Mouse (Mus musculus) MEL-GATA-1-ER (cell line): Measurements from ENCODE around the gene Dnm3.

Source experiments
- DNase-seq: peaks from one replicate; pipeline ENCODE4 v3.0.0-alpha.2; 2012; ENCODE audit warnings: low read depth; ENCODE audit errors: extremely low read depth

Gene Dnm3

DNA sequence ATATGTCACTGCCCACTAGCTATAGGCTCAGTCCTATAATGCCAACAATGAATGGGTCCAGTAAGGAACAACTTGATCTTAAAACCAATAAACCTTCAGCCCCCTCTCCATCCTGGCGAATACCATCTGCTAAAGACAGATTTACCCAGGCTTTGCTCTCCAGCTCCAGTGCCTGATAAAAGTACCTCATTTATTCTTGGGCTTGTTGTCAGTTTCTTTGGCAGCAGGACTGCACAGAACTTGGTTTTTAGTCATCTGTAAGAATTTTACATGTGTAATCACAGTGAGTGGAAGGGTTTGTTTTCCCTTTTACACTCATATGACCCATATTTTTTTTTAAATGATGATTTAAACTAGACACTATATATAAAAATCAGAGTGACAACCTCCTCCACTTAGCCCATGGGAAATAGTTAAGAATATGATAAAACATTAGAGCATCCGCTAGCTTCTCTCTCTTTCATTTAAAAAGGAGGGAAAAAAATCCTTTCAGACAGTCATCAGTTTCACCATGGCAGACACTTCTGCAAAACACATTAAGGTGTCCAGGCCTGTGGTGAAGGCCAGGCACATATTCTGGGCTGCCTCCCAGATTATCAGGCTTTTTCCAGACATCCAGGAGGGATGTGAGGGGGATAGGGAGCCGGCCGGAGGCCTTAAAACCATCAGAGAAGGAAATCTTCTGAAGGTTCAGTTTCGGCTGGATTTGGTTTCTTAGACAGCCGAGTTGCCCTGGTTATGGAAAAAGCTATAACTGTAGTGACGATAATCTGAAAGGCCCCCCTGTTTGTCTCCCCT, 313.9 kb downstream of the Dnm3 start:
- DNase-seq = no peak

DNA sequence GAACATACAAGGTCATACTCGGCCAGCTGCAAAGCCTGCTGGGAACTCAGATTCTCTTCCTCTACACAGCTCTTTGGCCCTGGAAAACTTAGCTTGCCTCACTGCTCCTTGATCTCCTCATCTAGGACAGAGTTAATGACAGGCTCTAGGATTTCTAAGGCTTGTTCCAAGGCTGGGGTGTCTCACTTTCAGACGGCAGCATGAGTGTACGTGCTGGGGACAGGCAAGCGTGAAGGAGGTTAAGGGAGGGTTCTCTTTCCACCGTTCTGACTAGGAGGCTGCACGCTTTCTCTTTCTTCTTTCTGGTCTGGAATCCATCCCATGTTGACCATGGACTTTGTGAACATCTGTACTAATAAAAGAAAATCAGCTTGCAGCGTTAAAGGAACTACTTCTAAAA, 315.2 kb downstream of the Dnm3 start:
- DNase-seq = no peak

DNA sequence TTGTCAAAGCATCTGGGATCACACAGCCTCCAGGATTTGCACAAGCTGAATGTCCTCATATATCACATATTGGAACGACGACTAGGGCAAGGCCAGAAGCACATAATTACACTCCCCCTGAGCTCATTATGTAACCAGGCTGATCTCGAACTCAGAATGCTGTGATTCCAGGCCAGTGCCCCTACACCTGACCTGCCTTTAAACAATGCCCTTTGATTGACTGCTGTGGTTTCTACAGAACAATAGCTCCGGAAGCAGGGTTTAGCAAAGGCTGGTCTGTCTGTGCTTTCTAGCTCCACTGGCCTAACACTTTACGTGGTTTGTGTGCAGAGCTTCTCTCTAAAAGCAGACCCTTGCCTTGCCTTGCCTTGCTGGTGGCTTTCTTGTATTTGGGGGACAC, 315.6 kb downstream of the Dnm3 start:
- no peak for DNase-seq

DNA sequence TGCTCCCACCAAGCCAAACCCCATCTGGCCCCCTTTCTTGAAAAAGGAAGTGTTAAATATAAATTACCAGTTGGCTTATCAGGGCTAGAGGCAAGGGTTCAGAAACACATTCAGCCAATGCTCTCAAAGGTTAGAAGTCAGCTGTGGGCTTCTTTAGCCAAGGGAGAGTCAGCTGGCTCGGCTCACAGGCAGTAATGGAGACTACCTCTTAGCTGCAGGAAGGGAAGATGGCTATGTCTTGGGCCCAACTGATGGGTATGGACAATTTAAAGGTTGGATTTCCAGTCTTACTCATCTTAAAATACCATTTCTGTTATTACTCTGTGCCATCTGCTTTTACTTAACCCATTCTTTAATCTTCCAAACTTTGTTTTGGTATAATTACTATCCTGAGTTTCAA, 317.1 kb downstream of the Dnm3 start:
- DNase-seq = no peak

DNA sequence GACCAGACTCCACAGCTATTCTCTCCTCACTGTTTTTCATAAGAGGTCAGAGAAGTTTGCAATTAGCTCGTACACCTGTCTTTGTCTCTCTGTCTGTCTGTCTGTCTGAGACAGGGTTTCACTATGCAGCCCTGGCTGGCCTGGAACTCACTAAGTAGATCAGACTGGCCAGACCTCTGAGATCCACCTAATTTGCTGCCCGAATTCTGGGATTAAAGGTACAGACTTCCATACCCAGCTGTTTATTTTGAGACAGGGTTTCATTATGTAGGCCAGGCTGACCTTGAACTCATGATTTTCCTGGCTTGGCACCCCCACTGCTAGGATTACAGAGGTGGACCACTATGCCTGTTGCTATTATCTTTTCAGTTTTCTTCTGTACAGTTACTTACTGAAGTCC, 319.3 kb downstream of the Dnm3 start:
- DNase-seq = no peak

DNA sequence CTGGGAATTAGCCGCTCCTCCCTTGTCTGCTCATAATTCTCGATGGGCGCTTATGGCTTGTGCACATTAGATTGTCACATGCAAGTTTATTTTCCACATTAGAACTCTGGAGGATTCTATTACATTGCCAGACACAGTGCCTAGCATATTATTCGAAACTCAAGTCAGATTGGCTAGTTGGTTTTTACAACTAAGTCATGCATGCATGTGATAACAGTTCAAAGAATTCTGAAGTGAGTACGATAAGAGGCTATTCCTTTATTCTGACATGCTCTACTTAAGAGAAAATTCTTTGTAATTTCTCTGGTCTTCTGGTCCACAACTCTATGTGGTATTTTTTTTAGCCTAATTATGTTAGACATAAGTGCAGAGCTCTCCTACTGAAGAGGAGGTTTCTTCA, 320.2 kb downstream of the Dnm3 start:
- DNase-seq = no peak

DNA sequence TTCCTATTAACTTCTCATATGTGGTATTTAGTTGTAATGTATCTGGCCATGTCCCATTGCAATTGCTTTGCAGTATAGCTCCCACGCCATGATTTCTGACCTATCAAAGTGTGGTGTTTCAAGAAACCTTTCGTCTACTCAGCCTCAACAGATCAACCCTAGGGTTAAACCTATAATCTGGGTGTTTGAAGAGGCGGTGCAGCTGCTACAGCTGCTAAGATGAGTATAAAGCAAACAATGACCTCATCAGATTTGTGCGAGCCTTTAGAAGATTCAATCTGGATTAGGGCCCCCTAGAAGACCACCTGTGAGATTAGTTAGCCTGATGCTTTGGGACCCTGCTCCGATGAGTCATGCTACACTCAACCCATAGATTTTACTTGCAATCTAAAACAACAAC, 321.0 kb downstream of the Dnm3 start:
- DNase-seq = no peak

DNA sequence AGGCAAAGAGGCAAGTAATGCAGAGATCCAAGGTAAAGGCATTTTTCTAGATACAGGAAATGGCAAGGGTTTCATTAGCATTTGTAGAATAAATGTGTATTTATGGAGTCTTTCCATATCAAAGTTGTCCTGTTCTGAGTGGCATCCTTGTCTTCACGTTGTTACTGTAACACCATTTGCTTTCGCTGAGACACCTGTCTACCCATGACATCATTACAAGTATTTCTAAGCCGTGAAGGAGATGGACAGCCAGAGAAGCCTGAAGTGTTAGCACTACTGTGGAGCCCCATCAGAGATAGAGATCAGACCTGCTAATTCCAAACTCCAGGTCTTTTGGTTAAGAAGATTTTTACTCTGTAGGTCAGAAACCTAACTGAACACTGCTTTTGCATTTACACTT, 322.3 kb downstream of the Dnm3 start:
- DNase-seq = no peak

DNA sequence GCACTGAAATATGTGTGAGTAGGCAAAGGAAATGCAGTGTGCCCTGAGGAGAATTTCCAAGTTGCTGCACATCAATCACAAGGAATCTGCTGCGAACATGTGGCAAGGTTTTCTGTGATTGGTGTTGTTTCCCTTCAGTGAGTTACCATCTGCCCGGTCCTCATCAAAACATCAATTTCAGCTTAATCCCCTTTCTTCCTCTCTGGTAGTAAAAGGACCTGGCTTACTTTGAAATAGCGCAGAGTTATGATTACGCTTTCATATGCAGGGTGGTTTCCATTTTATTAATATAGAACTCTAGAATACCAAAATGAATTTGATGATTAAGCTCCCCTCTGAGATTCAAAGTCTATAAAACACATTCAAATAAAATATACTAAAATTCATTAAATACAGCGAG, 324.7 kb downstream of the Dnm3 start:
- DNase-seq = no peak

DNA sequence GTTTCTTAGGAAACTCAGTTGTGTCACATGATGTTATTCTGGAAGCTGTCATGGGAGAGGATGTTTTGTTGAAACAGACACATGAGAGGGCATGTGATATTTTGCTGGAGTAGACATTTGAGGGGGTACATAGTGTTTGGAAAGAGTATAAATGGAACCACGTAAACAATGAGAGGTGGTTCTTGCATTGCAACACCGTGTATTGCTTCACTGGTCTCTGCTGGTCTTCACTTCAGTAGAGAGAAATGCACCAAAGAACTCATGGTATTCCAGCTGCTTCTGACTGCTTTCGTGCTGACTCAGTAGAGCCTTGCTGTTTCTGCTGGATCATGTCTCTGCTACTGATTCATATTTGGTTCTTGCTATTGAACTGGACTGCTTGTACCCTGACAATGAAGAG, 328.1 kb downstream of the Dnm3 start:
- DNase-seq = no peak

DNA sequence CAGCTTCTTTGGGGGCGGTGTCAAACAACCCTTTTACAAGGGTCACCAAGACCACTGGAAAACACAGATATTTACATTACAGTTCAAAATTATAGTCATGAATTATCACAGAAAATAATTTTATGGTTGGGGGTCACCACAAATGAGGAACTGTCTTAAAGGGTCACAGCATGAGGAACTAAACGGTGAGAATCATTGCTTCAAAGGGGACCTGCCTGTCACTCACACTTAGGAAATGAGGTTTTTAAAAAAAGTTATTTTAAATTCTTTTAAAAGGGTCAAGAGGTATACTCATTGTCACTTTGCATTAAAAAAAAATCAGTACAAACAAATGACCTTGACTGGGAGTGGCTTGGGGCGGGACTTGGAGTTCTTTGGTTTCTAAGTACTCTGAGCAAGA, 330.3 kb downstream of the Dnm3 start:
- DNase-seq = no peak

DNA sequence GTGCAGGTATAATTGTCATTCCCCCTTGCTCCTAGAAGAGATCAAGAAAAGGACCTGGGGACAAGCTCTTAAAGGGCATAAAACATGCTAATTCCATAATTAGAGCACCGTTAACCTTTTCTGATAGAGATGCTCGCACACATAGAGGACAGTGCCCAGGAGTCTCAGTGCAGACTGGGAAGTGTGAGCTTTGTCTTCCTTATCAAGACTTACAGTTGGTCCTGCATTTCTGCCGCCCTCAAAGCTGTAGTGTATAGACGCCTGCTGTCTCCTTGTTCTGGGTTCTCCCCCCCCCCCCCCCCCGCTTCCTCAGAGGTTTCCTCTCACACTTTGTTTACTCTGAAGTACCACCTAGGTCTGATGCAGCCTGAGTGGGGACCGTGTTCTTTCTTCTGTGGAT, 332.1 kb downstream of the Dnm3 start:
- no peak for DNase-seq

DNA sequence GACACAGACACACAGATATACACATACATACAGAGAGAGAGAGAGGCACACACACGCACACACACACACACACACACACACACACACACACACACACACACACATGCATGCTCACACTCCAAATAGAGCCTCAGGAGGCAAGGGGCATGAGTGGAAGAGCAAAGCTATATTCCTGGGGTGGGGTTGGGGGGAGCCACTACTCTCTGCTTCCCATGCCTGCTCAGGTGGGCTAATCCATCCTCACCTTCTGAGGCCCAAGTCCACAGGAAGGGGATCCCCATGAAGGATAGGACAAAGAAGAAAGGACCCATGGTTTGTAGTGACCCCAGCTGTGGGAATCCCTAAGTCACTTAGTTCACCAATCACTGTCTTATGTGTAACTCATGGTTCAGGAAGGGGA, 332.8 kb downstream of the Dnm3 start:
- no peak for DNase-seq

DNA sequence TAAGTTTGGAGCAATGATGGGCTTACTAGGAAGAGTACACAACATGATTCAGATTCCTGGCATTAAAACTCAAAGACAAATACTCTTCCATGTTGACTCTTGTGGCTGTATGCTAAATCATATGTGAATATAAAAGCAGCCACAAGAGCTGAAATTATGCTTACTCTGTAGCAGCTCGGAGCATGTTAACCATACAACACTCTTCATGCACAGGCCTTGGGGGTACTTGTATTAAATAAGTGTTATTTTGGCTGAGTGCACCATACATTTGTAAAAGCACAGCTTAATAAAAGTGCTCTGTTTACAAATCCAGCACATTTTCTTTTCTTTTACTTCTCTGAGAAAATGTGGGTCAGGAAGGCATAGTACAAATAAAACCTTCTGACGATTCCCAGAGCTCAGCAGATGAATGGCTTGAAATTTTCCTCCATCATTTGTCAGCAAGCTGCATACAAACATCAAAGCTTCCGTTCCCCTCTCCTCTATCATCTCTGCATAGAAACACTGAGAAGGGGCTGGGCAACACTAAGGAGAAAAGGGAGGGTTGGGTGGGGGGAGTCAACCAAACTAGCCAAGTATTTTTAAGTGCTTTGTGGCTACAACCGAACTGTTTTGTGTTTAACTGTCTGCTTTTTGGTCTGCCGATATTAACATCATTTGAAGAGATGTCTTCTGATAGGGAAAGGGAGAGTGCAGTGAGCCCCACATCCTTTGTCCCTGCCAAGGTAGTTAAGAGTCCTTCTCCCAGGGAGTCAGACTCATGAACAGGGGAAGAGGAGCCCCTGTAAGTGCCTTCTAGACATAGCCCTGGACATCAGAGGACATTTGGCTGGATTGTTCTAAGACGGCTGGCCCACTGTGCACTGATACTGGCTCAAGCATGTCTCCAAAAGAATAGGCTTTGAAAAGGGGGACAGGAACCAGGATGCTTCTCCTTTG, 333.6 kb downstream of the Dnm3 start:
- DNase-seq = no peak

DNA sequence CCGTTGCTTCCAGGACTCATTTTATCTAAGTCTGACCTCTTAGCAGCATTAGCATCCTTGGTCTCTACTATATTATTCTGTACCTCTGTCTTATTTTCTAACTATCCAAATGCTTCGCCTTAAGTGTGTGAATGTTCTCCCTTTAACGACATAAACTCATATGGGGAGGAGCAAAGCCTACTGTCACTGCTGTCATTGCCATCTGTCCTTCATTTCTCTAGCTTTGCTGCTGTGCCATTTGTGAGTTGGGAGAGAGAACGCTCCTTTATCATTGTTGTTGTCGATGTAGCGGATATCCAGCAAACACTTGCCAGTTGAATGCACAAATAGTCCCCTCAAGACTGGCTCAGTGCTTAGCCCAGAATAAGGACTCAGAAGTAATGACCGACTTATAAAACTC, 335.5 kb downstream of the Dnm3 start:
- no peak for DNase-seq

DNA sequence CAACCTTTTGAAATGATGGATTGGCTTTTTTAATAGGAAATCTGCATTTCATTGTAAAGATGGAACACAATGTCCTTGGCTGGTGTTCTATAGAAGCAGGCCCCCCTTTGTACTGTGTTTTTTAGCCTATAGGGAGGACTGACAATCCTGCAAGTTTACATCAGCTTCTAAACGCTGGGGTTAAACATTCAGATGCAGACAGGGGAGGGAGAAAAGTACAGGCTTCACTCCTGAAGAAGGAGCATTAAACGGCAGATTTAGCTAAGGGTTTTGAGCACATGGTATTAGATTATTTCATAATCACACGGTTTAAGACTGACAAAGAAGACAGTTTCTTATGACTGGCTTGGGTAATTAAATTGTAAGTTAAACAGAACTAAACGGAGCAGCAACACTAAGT, 341.5 kb downstream of the Dnm3 start:
- no peak for DNase-seq

DNA sequence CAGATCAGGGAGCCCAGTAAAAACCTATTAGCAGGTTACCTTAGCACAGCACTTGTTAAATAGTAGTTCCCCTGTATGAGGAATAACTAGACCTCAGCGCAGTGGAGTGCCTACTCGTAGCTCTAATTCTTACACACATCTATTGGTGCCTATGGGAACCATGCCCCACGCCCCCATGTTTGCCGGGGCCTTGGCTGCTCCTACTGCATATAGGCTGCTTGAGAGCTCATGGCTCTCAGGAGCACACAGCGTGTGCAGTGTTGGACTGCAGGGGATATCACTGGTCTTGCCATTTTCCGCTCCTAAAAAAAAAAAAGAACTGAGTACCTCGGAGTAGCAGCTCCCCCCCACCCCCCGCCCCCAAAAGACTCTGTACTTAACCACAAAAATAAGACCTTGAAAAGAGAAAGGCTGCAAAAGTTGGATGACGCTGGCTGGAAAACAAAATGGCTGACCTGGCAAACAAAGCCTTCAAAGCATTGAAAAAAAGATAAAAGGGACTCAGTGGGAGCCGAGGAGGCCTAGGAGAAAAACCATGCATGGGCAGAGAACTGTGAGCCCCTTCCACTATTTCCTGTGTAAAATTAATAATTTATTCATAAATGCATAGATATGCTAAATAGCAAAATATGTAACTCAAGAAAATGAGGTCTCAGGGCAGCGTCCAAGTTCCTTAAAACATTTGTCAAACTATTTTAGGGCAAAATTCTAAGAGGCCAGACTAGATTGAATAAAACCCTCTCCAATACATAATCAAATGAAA, 342.2 kb downstream of the Dnm3 start:
- no peak for DNase-seq

DNA sequence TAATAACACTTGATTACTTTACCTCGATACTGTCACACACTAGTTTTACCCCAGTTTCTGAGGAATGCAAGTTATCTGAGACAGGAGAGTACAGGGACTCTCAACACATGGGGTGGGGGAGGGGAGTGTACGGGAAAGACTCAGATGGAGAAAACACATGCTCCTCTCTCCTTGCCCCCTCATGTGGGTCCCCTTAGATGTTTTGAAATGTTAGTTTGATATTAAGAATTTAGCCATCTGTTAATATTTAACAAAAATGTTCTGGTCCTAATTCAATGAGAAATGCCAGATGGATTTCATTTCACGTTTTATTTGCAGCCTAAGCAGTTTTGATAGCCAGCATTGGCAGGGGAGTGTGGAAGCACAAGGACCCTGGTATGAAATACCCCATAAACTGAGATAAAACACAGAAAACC, 343.2 kb downstream of the Dnm3 start:
- DNase-seq = no peak

DNA sequence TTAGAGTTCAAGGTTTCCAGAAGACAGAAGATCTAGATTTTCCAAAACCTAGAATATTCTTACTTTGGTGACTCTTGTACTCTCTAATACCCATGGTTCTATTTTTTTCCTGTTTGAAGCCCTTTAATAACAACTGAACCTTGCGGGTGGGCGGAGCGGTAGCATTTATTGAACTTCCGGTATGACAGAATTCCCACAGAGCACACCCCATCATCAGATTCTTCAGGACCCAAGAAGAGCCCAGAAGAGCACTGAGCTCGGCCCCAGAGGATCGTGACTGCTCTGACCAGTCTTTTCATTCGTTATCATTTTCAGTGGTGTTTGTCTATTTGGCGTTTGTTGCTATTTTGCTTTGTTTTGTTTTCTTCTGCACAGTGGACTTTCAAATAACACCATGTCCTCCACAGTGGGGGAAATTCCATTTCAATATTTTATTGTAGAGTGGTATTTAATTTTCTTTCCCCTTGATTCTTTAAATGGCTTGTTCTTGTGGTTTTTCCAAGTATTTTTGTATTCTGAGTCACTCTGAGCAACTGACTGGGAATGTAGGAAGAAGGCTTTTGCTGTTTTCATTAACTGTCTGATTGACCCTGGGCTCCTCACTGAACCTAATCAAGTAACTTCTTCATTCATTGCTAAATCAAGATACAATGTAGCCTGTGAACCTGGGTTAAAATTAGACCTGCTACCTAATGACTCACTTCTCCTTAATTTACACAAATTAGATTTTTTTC, 344.8 kb downstream of the Dnm3 start:
- DNase-seq = no peak

DNA sequence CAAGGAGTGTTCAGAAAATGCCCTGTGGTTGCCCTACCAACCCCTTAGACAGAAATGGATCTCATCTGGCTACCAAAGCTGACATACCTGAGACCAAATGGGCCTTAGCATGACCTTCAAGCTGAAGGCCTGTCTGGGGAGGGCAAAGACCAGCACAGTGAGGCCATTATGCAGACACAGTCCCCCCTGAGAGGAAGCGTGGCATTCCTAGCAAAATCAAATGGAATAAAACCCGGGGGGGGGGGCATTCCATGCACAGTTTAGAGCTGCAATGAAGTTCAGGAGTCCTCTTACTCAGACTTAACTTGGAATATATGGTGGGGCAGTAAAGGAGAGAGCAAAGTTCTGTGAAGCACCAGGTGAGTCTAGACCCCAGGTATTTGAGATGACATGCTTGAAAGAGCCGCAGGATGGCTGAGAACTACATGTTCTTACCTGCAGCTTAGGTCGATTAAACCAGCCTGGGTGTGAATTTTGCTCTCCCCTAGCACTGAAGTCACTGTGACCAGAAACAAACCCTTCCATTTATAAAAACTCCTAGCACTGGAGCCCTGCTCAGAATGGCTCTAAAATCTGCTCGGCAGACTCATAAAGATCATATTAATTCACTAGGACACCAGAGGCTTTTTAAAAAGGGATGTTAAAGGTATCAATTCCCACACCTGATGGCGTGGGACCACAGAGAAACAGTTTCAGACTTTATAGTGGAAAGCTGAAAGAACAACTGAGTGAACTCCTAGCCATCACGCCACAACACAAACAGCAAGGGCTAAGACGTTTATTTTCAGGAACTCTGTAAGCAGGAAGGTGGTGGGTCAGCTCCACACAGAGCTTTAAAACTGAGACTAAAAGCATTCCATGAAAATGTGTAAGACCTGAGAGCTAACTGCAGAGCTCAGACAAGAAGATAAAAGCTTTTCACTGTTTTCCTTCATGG, 350.7 kb downstream of the Dnm3 start:
- DNase-seq = no peak
